Mouse (Mus musculus): ENCODE measurements around the gene Noc4l.

Noc4l gene

DNA sequence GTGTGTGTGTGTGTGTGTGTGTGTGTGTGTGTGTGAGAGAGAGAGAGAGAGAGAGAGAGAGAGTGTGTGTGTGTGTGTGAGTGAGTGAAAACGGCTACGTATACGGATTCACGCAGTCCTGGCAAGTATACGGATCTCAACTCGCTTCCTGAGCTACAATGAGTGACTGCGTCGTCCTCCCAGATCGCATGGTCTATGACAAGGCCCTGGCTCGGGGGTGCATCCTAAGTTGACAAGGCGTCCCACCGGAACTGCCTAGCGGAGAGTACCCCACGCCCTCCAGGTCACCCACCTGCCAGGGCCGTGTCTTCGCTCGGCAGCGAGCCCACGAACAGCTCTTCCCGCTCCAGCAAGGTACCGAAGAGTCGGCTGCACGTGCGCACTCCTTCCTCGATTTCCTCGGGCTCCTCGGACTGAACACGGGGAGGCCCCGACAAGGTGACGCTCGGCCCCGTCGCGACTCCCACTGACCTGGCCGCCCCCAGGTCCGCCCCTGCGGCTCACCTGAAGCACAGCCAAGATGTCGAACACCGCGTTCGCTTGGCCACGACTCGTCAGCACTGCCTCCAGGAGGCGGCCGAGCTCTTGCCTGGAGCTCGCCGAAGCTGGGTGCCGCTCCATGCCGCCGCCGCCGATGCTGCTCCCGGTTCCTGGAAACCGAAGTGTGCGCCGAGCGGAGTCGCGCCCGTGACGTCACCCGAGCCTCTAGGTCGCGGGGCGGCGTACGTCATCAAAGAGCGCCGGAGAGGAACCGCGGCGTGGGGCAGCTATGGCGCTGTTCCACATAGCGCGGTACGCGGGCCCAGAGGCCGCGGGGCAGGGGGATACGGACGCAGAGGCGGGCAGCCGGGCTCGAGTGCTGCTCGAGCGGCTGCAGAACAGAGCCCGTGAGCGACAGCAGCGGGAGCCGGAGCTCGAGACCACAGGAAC lies at the start of gene Noc4l, which contains the start of gene Ddx51:
Gene Noc4l (minus strand): TSS at position 699 of the 930 bp plus-strand sequence.
Gene Ddx51 (plus strand): TSS at position 733 of the 930 bp plus-strand sequence.
- DNase-seq = peak; percentile 98

DNA sequence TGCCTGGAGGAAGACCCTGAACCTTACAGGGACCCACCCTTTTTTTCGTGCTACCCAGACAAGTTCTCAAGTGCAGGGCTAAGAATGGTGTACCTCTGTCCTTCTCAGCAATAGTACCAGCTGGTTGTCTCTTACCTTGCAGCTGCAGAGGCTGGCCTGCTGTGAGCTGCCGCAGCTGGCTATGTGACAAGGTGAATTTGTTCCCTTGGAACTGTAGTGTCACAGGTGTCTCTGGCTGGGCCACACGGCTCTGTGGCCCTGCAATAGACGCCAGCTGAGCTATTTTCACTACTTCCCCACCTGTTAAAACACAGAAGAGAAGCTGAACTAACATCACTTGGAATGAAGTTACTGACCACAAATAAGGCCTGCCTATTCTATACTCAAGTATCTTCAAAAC lies 45.4 kb upstream of the Noc4l start:
- no peak for DNase-seq

DNA sequence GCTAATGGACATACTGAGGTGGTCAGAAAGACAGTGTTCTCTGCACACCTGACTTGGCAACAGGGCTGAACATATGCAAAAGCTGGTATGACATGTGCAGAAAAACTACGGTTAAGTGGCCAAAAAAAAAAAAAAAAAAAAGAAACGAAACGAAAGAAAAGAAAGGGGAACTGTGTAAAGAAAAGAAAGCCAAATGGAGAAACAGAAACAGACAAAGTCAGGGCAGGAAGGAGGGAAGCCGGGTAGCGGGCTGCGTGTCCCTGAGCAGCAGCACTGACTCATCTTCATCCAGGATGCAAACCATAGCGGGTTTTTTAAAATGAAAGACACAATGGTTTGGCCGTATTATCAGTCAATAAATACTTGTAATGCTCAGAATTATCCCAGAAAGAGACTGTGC lies 28.8 kb upstream of the Noc4l start:
- no peak for DNase-seq

DNA sequence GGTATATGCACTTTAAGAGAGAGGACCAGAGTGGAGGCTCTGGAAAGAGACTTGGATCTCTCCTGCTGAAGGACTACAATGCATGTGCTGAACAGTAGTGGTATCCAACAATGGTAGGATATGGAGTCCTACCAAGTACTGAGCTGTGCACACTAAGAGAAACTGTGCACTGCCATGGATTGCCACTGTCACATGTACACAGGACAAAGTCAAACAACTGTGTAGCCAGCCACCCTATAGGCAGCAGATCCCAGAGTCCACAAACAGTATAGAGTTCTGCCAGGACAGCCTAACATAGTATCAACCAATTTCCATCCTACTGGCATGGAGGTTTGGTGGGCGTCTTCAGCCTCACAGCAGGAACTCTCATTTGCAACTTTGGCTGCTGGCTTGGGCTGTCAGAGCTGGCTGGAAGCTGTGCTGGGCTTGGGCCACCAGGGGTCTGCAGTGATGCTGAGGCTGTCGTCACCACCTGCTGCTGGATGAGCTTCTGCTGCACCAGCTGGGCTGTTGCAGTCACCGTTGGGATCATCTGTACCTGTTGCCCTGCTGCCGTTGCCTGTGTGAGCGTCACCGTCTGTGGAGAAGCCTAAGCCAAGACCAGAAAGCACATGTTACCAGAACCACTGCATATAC lies 12.4 kb upstream of the Noc4l start:
- DNase-seq = no peak

DNA sequence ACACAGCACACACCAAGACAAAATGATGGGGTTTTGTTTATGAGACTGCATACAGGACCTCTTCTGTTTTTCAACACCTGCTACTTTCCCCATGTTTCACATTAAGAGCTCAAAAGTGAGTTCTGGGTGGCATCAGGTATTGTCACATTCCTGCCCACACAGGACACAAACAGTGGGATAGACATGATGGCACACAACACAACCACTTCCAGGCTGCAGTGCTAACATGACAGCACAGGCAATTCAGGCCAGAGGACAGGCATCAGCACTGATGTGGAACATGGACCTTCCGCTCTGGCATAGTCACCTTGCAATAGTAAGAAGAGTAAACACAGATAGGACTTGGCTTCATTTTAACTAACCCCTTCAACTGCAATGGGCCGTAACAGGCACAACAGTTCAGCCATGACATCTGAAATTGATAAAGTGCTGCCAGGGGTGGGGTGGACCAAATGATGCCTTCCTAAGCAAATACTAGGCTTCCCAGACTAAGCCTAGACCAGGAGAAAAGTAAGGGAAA lies 11.6 kb upstream of the Noc4l start:
- DNase-seq = no peak

DNA sequence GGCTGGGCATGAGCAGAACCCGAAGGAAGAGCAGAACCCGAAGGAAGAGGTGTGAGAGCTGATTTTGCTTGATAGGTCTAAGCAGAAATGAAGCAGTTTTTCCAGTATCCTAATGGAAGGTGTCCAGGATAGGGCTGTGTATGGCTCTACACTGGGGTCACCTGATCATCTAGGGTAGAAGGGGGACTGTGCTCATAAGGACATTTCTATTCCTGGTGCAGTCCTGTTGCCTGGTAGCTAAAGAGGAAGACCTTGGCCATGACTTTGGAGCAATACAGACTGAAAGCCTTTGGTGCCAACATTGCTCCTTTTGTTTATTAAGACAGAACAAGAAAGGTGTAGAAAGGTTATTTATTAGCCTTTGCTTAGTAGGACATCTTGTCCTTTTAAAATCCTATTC lies 10.8 kb upstream of the Noc4l start:
- no peak for DNase-seq

DNA sequence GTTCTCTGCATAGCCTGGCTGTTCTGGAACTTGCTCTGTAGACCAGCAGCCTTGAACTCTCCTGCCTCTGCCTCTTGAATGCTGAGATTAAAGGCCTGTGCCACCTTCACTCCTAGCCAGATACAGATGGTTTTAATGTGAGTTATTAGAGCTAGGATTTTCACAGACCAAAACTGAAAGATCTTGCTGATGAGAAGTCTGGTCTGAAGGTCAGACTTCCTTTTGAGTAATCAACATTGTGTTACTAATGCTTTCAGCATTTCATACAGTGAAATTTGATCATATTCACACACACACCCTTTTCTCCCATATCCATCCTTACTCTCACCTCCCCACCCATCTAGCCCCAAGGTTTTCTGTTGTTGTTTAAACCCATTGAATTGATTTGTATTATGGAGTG lies 6.5 kb upstream of the Noc4l start:
- no peak for DNase-seq

DNA sequence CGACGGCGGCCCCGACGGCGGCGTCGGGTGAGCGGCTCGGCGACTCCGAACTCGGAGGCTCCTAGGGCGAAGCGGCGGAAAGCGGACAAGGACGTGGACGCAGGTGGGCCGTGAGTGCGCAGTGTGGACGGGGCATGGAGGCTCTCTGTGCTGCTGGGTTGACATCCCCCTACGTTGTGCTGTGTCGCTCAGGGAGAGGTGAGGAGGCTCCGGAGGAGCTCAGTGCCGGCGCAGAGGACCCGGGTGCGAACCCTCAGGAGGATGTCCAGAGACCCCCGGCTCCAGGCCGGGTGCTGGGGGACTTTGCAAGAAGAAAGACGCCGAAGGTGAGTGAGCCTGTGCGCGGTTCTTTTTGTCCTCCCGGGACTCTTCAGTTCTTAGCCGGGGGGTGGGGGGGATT lies 469 bp upstream of the Noc4l start:
- no peak for DNase-seq

DNA sequence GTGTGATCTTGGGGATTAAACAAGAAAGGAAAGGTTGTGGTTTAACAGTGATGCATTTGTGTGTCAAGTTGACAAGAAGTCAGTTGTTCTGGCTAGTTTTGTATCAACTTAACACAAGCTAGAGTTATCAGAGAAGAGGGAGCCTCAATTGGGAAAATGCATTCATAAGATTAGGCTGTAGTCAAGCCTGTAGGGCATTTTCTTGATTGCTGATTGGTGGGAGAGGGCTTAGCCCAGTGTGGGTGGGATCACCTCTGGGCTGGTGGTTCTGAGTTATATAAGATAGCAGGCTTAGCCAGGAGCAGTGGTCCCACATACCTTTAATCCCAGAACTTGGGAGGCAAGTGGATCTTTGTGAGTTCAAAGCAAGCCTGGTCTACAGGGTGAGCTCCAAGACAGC lies 6.8 kb downstream of the Noc4l start:
- no peak for DNase-seq

DNA sequence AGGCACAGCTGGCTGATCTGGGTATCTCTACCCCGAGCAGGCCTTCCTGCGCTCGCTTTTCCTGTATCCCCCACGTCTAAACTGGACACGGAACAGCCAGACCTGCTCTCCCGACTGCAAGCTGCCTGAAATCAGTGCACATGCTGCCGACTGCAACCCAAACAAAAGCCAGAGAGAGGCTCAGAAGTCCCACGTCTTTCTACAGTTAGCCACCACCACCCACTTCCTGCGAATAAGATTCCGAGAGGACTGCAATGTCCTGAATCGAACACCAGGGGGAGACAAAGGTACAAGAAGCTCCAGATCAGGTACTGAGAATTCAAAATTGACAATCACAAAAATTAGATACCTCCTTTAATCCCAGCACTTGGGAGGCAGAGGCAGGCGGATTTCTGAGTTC lies 13.8 kb downstream of the Noc4l start:
- DNase-seq = peak; percentile 77

DNA sequence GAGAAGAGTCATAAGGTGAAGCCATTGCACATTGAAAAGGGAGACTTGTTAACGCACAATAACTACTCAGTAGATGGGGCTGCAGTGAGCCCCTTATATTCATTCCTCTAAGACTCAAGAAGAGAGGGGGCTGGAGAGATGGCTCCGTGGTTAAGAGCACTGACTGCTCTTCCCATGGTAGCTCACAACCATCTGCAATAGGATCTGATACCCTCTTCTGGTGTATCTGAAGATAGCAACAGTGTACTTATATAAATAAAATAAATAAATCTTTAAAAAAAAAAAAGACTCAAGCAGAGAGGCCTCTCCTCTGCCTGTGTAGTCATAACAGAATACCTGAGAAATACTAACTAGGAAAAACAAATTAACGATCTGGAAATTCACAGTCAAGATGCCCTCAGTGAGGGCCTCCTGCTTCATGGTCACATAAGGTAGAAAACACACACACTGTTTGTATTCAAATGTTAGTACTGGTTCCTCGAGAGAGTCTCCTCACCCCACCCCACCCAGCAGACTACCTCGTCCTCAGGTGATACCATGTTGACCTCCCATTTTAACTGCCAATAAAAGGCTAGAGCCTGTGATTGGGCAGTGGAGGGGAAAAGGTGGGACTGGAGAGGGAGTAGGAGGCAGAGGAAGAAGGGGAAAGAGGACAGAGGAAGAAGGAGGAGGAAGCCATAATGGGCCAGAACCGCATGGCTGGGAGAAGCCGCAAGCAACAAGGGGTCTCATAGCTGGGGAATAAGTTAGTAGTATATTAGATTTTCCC lies 14.7 kb downstream of the Noc4l start:
- DNase-seq = no peak

DNA sequence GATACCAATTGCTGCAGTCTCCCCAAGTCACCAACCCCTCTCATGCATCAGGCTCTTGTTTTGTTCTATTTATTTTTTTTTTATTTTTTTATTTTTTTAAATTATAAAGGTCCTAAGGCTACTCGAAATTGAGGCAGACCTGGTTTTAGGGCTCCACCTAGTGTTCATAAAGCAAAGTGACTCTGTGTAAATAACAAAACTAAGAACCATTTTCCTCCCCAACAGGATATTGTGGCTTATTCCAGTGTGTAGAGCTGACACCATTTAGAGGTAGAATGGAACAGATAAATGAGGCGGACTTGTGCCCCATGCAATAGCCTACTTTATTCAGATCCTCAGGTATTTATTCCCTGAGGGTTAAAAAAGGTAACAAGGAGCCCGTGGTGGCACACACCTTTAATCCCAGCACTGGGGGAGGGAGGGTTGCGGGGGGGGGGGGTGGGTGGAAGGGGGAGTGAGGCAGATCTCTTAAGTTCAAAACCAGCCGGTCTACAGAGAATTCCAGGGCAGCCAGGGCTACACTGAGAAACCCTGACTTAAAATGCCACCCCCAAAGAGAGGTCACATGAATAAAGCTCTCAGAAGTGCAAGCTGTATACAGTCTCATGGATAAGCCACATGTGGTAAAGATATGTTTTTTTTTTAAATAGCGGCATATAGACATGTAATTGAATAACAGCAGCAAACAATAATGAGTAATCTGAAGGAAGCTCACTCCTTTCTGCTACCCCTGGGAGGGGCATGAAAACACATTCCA lies 17.1 kb downstream of the Noc4l start:
- peak; percentile 34 for DNase-seq

DNA sequence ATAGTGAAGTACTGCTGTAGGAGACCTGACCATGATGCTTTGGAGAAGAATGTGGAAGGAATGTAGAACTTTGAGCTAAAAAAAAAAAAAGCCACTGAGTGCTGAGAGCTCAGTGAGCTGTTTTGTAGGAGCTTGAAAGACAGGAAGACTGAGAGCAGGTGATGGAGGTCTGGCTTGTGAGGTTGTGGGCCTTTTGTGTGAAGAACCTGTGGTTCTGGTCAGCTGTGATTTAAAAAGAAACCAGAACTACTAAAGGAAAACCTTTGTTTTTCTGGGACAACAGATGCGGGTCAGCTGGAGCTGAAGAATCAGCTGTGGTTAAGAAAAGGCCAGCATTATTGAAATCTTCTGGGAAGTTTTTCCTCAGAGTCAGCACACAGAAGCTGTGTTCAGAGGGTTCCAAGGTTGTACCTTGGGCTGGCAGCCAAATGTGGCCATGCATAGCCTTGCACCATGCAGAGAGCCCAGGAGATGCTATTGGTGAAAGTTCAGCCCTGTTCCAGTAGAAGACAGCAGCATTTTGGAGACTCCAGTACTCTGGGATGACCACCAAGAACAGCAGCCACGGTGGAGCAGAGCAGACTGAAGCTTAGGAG lies 23.6 kb downstream of the Noc4l start:
- no peak for DNase-seq

DNA sequence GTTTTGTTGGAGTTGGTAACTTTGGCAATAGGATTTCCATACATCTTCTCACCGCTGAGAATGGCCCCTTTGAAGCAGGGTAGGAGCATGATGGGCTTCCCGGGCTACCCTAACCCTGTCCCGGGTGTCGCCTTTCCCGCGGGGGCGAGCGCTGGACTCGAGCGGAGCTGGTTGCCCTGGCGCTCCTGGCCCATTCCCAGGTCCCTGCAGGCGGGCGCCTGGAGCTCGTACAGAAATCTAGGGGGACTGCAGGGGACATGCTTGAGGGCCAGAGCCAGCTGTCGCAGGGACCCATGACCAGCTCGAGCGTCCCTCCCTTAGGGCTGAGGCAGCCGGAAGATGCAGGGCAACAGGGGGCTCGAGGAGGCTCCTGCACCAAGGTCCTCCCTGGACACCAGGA lies 25.1 kb downstream of the Noc4l start:
- no peak for DNase-seq

DNA sequence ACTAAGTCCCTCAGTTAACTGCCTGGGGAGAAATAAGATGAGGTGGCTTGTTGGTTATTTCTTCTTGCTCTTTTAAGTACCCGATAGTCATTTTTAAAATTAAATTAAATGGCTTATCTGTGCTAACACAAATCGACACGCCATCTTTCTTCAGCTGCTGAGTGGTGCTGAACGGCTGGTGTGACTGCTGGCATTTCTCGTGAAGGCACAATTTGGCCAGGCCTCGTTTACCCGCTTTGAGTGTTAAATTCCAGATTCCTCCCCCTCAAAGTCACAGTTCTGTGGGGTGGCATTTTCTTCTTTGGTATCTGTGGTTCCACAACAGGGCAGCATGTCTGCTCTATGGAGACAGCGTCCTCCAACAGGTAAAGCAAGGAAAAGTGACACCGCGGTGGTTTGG lies 25.9 kb downstream of the Noc4l start:
- no peak for DNase-seq

DNA sequence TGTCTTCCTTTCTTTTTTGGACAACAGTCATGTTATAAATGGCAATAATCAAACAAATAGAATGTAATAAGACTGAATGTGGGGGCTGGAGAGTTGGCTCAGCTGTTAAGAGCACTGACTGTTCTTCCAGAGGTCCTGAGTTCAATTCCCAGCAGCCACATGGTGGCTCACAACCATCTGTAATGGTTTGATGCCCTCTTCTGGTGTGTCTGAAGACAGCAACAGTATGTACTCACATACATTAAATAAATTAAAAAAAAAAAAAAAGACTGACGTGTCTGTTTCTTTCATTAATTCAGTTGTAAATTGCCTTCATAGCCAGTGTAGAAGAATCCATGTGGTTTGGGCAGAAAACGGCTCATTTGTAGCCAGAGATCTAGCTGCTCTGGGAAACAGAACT lies 28.9 kb downstream of the Noc4l start:
- no peak for DNase-seq

DNA sequence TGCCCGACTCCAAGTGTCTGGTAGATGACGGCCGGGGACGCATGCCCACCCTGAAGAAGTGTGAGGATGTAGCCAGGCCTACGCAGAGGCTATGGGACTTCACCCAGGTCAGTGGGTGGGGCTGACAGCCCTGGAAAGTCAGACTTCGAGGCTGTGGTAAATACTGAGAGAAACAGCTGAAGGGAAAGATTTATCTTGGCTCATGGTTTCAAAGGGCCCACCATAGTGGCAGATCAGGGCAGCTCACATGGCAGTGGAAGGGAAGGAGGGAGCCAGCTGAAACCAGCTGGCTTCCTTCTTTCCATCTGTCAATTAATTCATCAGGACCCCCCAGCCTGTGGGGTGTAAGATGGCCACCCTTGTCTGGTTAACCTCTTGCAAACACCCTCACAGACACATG lies 34.0 kb downstream of the Noc4l start:
- no peak for DNase-seq

DNA sequence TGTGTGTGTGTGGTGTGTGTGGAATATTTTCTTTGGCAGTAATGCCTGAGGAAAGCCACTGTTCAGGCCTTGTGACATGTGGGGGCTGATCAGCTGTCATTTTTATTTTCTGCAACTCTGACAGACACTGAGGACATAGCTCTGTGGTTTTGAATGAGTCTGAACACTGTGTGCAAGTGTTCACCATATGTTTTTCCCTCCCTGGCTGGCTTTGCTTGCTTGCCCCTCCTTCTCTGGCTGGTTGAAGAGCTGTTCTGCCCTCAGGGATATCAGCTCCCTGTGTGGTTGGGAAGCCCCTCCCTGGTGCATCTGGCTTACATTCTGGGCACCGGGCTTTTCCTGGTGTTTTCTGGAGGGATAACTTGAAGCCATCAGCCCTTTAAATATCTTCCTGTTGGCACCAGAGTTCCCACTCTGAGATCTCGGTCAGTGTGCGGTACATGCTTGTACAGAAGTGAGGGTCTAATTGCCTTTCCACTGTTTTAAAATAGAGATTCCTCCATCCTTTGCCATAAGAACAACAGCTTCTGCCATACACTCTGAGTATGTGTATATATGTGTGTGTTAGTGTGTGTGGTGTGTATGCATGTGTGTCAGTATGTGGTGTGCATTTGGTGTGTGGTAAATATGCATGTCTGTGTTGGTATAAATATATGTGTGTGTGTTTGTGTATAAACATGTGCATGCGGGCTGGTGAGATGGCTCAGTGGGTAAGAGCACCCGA lies 41.6 kb downstream of the Noc4l start:
- no peak for DNase-seq

DNA sequence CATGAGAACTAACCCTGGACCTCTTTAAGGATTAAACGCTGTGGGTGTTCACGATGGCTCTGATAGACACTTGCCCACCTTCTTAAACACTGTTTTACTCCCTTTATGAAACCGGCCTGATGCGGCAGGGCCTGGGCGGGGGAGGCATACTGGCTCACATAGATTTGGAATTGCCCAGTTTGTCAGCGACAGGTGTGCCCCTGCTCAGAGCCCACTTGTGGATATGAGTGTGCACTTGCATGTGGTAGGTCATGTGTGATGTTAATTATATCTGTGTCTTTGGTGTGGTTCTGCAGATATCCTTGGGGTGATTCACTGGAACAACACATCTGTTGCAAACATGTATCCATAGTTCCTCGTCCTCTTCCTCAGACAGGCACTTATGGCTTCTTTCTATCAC lies 42.7 kb downstream of the Noc4l start:
- no peak for DNase-seq

DNA sequence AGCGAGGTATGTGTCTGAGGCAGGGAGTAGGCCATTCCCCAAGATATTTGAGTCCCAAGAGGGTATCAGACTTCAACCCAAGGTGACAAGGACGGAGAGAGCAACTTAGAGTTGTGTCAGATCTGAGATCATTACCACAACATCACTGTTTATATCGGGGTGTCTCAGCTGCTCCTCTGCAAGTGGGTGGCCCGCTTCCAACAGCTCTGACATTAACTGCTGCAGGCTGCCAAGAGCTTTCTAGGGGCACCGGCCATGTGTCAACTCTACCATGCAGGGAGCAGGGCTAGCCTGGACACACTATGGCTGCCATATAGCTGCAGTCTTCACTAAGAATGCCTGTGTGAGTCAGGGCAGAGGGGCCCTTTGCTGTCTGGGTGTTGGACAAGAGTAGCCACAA lies 43.3 kb downstream of the Noc4l start:
- DNase-seq = no peak

DNA sequence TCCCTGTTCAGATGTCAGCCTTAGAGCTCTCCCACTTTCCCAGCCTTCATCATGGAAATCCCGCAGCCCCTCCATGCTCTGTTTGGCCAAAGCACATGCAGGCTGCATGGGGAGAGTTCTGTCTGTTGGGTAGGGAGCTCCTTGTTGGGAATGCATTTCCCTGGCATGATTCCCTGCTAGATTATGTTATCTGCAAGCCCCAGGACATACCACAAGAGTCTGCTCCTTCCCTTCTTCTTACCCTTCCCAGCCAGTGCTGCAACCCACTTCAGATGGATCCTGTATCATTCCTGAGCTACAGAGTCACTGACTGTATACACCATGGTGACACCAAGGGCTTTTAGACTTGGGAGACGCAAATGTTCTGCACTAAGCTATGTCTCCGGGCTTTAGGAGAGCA lies 43.8 kb downstream of the Noc4l start:
- DNase-seq = no peak

DNA sequence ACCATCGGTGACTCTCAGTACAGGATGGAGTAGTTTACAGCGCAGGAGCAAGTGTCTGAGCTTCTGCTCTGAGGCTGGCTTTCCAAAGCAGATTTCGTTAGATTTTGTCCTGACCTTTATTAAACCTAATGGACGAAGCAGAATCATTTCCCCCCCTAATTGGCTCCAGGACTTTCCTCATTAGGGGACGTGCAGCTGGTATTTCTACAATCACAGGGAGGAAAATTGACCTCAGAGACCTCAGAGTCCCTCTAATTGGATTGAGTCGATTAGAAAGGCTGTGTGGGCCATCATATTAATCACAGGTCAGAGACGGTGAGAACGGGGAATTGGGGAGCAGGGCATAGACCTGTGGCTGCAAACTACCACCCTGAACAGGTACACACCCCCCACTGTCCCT lies 44.3 kb downstream of the Noc4l start:
- no peak for DNase-seq
